45 mouse cellular contexts compared by ENCODE assay signal in genomic region chr4:123280117-123280516, GRCm38 (mm10). TPM values are rescaled to one million over a fixed set of nuclear protein-coding genes. Genes with fewer than 3 reads are reported as not detected.
"Had no signal": no experiment of that assay in that cellular context is flagged by ENCODE, and none has a peak within 500 bp of the region (broad histone marks: within the 10 kb centered on the region; RNA-seq: fewer than 3 reads in every experiment).

No protein-coding gene starts in this region.

- H3K9ac ChIP-seq: heart, embryonic 12.5 days; heart, embryonic 13.5 days; heart, embryonic 15.5 days; hindbrain, embryonic 12.5 days; hindbrain, embryonic 13.5 days; hindbrain, embryonic 14.5 days; hindbrain, embryonic 15.5 days; intestine, embryonic 15.5 days; kidney, embryonic 15.5 days had no signal

- H3K4me2 ChIP-seq: heart, embryonic 11.5 days; heart, embryonic 12.5 days; heart, embryonic 13.5 days; heart, embryonic 15.5 days; hindbrain, embryonic 12.5 days; hindbrain, embryonic 13.5 days; hindbrain, embryonic 14.5 days; hindbrain, embryonic 15.5 days; intestine, embryonic 15.5 days; kidney, embryonic 15.5 days had no signal

- H3K4me3 ChIP-seq: heart, embryonic 10.5 days; heart, embryonic 12.5 days; heart, embryonic 13.5 days; heart, embryonic 15.5 days; hindbrain, embryonic 10.5 days; hindbrain, embryonic 12.5 days; hindbrain, embryonic 13.5 days; hindbrain, embryonic 15.5 days; intestine, embryonic 15.5 days; kidney, embryonic 15.5 days; layer of hippocampus, adult 2 months; left cerebral cortex, adult 2 months had no signal

- ATAC-seq: hindbrain, embryonic 16.5 days; hindbrain, postnatal 0 days; inflammation-experienced regulatory T-cells, adult 6 months; intestine, embryonic 15.5 days; intestine, embryonic 16.5 days; intestine, postnatal 0 days had no signal

- DNase-seq: heart, postnatal 10 days; heart, postnatal 36 days; heart, postnatal 4 days; kidney, adult 11 months; kidney, adult 18-20 months; kidney, adult 8-10 months; kidney, adult 9 months; kidney, postnatal 10 days; kidney, postnatal 14 days; kidney, postnatal 25 days; kidney, postnatal 36 days; kidney, postnatal 4 days; layer of hippocampus, adult 9-11 months; layer of hippocampus, postnatal 36 days had no signal

- H3K27me3 ChIP-seq: heart, embryonic 12.5 days; heart, embryonic 13.5 days; heart, embryonic 15.5 days; hindbrain, embryonic 12.5 days; hindbrain, embryonic 13.5 days; hindbrain, embryonic 15.5 days; intestine, embryonic 15.5 days; kidney, embryonic 15.5 days had no signal

- H3K9me3 ChIP-seq: heart, embryonic 10.5 days; heart, embryonic 12.5 days; heart, embryonic 13.5 days; heart, embryonic 15.5 days; hindbrain, embryonic 10.5 days; hindbrain, embryonic 12.5 days; hindbrain, embryonic 13.5 days; hindbrain, embryonic 15.5 days; intestine, embryonic 15.5 days; kidney, embryonic 15.5 days had no signal

- H3K27ac ChIP-seq: heart, embryonic 10.5 days; heart, embryonic 13.5 days; heart, embryonic 15.5 days; hindbrain, embryonic 10.5 days; hindbrain, embryonic 12.5 days; hindbrain, embryonic 13.5 days; hindbrain, embryonic 14.5 days; hindbrain, embryonic 15.5 days; hindbrain, postnatal 0 days; intestine, embryonic 15.5 days; kidney, embryonic 15.5 days; kidney, postnatal 0 days; layer of hippocampus, adult 2 months; left cerebral cortex, adult 2 months had no signal

- H3K36me3 ChIP-seq: heart, embryonic 12.5 days; heart, embryonic 15.5 days; hindbrain, embryonic 12.5 days; hindbrain, embryonic 13.5 days; hindbrain, embryonic 15.5 days; intestine, embryonic 15.5 days; kidney, embryonic 15.5 days had no signal

RNA-seq across cellular contexts. Expression of gene Oxct2a, which starts 43.3 kb away (rescaled TPM):
- total RNA-seq: heart, postnatal 10 days; heart, postnatal 25 days; heart, postnatal 36 days; heart, postnatal 4 days; hematopoietic stem cell, adult 5-6 weeks; layer of hippocampus, adult 18-20 months; layer of hippocampus, adult 2 months; layer of hippocampus, postnatal 10 days; layer of hippocampus, postnatal 25 days; left cerebral cortex, adult 2 months had no signal
- polyA plus RNA-seq: heart, embryonic 10.5 days; heart, embryonic 11.5 days; heart, embryonic 12.5 days; heart, embryonic 13.5 days; heart, embryonic 14.5 days; heart, embryonic 15.5 days; heart, embryonic 16.5 days; heart, postnatal 0 days; hindbrain, embryonic 10.5 days; hindbrain, embryonic 11.5 days; hindbrain, embryonic 12.5 days; hindbrain, embryonic 13.5 days; hindbrain, embryonic 15.5 days; inflammation-experienced regulatory T-cells, adult 6 months; intestine, embryonic 14.5 days; intestine, embryonic 15.5 days; intestine, embryonic 16.5 days; kidney, embryonic 14.5 days; kidney, embryonic 15.5 days; kidney, postnatal 0 days had no signal

RNA-seq across cellular contexts. Expression of gene Heyl, which starts 46.8 kb away (rescaled TPM):
- total RNA-seq: hematopoietic stem cell, adult 5-6 weeks had no signal
